Mouse (Mus musculus) liver, postnatal 0 days (tissue): ENCODE results near the gene Clcnka.
A peak's percentile ranks its signal among the peaks of the same experiment; 100 is the strongest.

ENCODE experiments used
- CTCF ChIP-seq: sonication (generic); IDR thresholded peaks from 2 replicates; pipeline ENCODE4 v1.5.1; 2016; ENCODE audit warnings: antibody characterized with exemption, low read depth
- EP300 ChIP-seq: IDR thresholded peaks from 2 replicates; pipeline ENCODE4 v1.6.1; 2016; ENCODE audit warnings: antibody characterized with exemption, low read depth, mild to moderate bottlenecking

GRCm38 (mm10) chr4:141362937-141363548 lies 35.5 kb downstream of the Clcnka start:
- TF ChIP-seq CTCF (peak; percentile 92), EP300 (peak; percentile 88)
